Mouse (Mus musculus) cerebellum, adult 11-12 months (tissue): ENCODE results near the gene Rbm47.

ENCODE experiments used
- DNase-seq: peaks from one replicate; pipeline ENCODE4 v3.0.0; 2022

The Rbm47 gene

DNA sequence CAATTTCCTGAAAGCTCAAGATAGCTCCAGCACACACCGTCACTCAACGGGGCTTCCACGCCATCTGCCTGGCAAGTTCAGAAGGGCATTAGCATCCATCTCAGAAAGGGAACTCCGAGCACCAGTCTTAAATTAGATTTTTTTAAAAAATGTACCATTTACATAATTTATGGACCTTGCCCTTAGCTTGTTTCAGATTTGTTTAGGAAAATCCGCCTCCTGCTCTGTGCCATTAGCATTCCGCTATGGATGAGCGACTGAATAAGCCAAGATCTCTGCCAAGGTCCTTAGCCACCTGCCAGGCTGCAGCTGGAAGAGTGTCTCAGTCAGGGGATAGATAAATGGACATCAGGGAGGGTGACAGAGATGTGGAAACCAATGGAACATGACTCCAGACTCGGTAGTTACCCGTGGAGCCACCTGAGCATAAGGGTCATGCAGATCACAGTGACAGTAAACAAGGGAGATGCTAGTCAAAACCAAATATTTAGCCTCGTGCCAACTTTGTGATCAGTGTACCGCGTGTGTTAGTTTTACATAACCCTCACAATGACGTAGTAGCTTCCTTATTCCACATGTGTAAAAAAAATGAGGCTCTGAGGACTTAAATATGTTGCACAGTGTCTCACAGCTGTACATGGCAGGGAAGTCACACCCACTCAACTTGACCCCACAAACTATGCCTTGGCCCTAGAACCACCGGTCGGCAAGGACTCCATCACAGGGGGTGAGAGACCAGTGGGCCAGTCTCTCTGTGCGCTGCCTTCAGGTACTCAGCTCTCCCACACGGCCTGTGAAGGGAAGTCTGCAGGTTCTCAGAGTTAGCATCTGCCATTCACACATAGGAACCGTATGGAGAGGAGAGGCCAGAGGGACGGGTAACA is 110.6 kb downstream of the Rbm47 start:
- no peak for DNase-seq

- DNase-seq = no peak
These were observed 111.3 kb downstream of the Rbm47 start for GRCm38 (mm10) chr5:66061667-66062045.

DNA sequence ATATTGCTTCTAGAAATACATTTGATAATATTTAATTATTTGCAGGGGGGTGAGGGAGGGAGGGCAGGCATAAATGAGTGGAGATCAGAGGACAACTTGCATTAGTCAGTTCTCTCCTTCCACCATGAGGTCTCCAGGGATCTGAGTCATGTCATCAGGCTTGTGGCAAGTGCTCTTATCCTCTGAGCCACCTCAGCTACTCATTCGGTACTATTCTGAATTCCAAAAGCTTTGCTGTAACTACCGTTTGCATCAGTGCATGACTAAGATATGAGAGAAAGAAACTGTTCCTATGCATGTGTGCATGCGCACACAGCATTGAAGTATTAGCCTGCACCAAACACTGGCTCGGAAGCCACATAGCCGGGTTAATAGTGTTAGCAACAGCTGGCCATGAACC is 114.1 kb downstream of the Rbm47 start:
- no peak for DNase-seq

GRCm38 (mm10) chr5:66056680-66057079 is 116.2 kb downstream of the Rbm47 start:
- DNase-seq = no peak

GRCm38 (mm10) chr5:66054394-66054793 is 118.5 kb downstream of the Rbm47 start:
- no peak for DNase-seq

DNA sequence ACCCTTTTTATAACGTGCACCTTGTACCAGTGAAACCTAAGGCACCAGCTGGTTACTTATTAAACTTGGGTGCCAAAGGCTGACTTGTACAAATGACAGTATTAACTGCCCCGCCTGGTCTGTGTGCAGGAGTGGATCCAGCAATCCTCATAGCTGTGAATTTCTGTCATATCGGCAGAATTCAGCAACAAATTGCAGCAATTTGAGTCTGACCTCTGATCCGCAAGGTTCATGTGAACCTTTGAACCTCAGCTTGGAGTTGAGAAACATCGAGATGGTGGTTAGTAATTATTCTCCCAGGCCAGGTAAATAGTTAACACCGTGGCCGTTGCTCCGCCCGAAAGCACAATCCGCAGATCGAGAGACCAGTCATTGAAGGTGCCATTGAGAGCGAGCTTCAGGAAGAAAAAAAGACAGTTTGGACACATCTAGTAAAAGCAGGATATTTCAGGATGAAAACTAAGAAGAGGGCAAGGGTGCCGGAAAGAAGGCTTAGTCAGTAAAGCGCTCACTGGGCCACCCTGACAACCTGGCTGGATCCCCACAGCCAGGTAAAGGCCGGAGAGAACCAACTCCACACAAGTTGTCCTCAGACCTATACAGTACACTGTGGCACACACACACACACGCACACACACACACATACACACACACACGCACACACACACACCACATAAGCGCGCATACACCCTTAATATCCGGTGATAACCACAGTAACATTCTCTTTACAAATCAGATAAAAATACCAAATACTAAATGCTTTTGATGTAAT is 120.0 kb downstream of the Rbm47 start:
- DNase-seq = no peak

DNA sequence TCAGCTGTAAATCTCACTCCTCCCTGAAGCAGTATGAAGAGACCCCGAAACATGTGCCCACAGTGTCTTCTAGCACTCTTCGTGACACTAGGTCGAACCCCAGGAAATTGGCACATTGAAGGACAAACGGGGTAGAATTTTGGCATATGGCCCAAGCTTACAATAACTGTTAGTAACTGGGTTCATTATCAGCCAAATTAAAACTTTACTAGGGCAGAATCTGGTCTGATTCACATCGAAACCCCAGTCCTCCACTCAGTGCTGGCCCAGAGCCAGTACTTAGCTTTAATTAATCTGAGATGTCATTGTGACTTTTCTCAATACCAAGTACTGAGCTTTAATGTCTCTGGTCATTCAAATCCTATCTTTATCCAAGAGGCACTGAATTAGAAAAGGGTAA is 122.1 kb downstream of the Rbm47 start:
- DNase-seq = no peak

- no peak for DNase-seq
These were observed 126.6 kb downstream of the Rbm47 start for GRCm38 (mm10) chr5:66046356-66046755.

- DNase-seq = no peak
These were observed 129.0 kb downstream of the Rbm47 start for GRCm38 (mm10) chr5:66043897-66044296.

DNA sequence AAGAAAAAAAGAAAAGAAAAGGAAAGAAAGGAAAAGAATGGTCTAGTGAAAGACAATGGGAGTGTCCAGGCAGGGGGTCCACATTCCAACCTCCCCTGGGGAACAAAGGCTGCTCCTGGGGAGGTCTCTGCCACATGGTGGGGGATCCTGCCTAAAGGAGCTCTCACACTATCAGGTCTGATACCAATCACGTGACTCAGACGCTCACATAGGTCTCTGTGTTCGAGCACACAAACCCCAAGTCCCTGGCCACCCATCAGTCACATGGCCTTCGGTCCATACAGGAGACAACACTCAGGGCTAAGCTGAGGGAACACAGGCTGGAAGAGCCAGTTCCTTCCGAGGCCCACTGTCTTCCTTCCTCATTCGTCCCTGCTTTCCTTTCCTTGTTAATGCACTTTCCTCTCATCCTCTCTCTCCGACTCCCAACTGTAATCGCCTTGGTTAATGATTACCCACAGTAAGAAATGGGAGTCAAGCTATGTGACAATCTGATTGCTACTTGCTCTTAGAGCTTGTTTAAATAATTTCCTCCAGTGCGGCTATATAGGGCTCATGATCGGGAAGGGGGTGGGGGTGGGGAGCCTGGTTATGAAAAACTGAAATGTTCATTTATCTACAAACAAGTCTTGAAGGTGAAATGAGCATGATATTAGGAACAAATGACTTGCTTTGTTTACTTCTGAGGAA is 130.1 kb downstream of the Rbm47 start:
- no peak for DNase-seq

GRCm38 (mm10) chr5:66040744-66041279 is 132.1 kb downstream of the Rbm47 start:
- DNase-seq = no peak

GRCm38 (mm10) chr5:66039813-66040212 is 133.1 kb downstream of the Rbm47 start:
- DNase-seq = no peak

DNA sequence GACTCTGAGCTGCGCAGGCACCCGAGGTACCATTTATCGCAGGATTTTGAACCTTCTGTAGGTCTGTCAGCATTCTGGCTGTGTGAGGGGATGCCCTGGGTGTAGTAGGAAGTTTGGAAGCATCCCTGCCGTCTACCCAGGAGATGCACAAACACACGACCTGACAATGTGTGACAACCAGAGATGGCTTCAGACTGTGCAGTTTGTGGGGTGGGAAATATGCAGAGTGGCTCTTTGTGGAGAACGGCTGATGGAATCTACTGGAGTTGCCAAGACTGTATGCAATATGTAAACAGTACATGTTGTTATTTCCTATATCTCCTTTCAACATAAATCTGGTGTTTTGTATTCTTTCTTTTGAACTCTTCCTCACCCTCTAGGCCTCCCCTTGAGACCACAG is 135.9 kb downstream of the Rbm47 start:
- DNase-seq = no peak

- DNase-seq = no peak
These were observed 136.4 kb downstream of the Rbm47 start for GRCm38 (mm10) chr5:66036440-66037054.

- no peak for DNase-seq
These were observed 138.3 kb downstream of the Rbm47 start for GRCm38 (mm10) chr5:66034375-66035195.

DNA sequence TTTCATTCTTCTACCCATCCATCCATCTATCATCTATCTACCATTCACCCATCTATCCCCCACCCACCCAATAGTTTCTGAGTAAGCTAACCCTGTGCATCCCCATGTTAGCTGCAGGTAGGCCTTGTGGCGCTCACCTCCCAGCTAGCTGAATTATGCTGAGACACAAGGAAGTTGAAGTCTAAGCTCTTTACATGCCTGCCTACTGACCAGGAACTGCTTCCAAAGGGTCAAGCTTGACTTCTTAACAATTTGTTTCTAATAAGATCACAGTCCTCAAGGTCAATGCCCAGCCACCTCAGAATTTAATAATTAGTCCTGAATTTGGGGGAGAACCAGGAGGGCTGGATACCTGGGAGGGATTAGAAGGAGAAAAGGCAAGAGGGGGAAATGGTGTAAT is 140.1 kb downstream of the Rbm47 start:
- no peak for DNase-seq

DNA sequence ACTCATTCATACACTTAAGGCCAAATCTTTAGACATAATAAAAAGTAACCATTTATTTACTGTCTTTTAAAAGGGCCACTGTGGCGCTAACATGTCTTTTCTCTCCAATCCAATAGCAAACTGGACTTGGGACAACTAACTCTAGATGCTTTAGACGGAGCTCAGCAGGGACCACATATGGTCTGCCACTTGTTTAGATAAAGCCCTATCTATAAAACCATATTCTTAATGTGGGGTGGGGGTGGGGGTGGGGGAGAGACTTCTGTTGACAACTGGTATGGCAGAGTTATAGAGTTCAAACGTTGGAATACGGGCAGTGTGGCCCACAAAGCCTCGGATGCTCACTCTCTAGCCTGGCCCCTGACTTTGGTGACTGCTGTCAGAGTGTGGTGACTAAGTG is 141.2 kb downstream of the Rbm47 start:
- DNase-seq = no peak

GRCm38 (mm10) chr5:66028232-66028631 is 144.7 kb downstream of the Rbm47 start:
- no peak for DNase-seq

GRCm38 (mm10) chr5:66027206-66027605 is 145.7 kb downstream of the Rbm47 start:
- DNase-seq = no peak

DNA sequence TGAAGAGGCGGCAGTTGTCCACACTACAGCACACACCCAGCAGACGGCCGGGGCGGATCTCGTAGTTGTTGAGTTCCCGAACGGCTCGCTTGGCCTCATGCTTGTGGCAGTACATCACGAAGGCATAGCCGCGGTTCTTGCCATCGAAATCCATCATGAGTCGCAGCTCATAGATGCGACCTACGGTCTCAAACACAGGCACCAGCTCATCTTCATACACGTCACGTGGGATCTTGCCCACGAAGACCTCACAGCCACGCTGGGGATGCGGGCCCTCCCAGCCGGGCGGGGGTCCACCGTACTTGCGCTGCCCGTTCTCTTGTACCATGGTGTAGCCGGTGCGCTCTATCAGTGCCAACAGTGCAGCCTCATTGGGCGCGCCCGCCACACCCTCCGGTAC is 146.1 kb downstream of the Rbm47 start:
- no peak for DNase-seq

DNA sequence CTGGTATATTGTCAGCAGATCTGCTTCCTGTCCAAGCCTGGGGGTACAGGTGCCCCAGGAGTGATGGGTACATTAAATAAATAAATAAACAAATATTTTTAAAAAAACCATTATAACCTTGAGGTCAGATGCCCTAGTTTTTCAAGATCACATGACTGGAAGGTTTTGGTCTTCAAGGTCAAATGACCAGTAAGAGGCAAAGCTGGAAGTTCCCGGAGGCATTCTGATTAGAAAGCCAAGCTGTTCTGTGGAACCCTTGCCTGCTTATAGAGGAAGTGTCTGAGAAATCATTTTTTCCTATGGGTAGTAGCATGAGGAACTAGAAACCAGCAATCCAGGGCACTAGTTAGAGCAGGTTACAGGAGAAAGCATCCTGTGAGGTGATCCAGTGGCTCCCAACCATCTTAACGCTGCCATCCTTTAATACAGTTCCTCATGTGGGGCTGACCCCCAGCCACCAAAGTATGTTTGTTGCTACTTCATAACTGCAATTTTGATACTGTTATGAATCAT is 157.4 kb downstream of the Rbm47 start:
- DNase-seq = no peak

DNA sequence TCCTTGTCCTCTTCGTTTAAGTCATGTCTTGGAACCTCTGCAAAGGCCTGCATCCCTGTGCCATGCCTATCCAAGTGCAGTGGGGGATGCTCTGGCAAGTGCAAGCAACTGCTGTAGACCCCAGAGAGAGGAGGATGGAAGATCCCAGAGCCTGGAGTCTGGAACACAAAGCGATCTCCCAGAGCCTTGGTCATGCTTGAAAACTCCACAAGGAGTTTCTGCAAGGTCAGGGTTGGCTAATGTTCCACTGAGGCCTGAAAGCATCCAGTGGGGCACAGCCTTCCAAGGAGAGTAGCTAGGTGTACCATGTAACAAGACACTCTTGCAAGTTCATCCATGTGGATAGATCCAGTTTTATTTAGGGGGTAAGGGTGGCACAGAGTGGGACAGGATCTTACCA is 158.5 kb downstream of the Rbm47 start:
- no peak for DNase-seq
